Mouse (Mus musculus): ENCODE measurements at regions not wholly inside any gene's neighbourhood (a gene's known extent, or its start where the extent isn't known, plus 50 kb on each side); places are given as distances from the start of the nearest gene placed in this dataset.

- TF ChIP-seq CTCF (IDR thresholded peaks at IDR 0.05; ENCODE audit: extremely low read depth, insufficient read length, insufficient replicate concordance, low read depth, low read length) (no peak), POLR2A (IDR thresholded peaks at IDR 0.05; ENCODE audit: low read depth, low read length) (no peak)
These were observed 148.2 kb upstream of the Lcorl start for GRCm38 (mm10) chr5:46005631-46006030.

All from small intestine, adult 2 months (tissue).